Mouse (Mus musculus): ENCODE measurements around the gene Trappc6b.

GRCm38 (mm10) chr12:59064837-59065236 is 3.6 kb upstream of the Trappc6b start:
- TF ChIP-seq CTCF (IDR thresholded peaks at IDR 0.05; ENCODE audit: extremely low read depth, insufficient read depth, low read length) (no peak), POLR2A (IDR thresholded peaks at IDR 0.05; ENCODE audit: extremely low read depth, insufficient read depth, low read length) (no peak)

Data from cortical plate, adult 2 months (tissue).